Mouse (Mus musculus): ENCODE data around the gene Nav1.

Gene Nav1

DNA sequence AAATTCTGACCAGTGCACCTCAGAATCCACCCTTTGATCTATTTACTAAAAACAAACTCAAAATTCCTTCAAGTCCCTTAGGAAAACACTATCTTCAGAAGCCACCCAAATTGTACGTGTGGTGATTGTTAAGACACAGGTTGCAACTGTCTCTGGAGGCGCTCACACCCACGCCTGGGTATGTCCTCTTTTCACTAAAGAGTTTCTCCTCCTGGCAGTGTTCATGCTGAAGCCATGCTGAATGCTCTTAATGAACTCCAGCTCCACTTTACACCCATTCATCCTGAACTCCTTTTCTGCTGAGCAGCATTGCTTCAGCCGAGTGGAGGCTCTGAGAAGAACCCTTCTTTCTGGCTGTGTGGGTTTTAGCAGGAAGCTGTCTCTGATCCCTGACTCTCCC lies 53.9 kb downstream of the Nav1 start:
- in situ Hi-C loops (cut with MboI, MseI), result no loop called here

DNA sequence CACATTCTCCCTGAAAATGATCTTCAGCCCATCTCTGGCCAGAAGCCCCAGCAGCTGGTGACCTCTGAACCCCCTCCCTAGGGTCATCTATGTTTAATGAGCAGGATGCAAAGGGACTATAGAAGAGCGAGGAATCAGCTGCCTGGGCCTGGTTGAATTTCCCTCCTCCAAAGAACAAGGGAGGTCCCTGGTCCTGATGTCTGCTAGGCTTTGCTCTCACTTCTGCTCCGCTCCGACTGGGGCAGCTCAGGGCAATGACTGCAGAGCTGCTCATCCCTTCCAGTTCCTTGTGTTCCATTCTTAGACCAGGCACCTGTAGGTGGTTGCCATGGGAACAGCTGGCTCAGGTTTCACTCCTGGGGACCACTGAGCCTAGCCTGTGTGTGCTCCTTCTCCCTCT lies 56.2 kb downstream of the Nav1 start:
- in situ Hi-C loops (cut with MboI, MseI), result no loop called here

DNA sequence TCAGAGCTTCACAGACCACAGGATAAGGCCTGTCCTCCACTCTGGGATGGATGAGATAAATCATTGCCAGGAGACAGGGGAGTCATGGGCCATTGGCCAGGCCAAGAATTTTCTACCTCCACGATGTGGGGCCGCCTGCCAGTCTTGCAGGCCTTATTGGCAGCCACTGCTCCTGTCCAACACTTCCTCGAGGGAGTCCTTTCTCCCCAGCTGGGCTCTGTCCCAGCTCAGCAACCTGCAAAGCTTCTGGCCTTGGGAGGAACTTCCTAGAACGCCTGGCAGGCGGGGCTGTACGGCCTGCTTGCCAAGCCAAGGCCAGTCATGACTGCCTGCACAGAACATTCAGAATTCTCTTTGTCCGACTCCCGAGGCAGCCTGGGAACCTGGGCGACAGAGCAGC lies 58.3 kb downstream of the Nav1 start:
- in situ Hi-C loops (cut with MboI, MseI), result loop anchor here (5.0 kb wide), 1 partner anchor 124 kb away; no protein-coding TSS in a partner anchor

DNA sequence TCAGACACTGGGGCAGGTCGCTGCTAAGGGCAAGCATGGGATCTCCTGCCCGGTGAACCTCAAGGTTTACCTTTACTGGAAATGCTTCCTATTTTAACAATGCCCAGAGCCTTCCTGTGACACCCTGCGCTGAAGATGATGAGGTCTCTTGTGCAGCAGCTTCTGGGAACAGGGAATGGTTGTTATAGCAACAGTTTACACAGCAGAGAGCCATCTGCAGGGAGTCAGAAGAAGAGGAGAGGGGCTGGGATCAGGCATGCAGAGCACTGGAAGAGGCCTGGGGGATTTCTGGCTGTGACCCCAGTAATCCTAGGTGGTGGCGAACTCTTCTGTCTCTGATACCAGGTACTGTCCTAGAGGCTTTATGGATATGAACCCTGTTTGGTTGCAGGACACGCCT lies 61.0 kb downstream of the Nav1 start:
- in situ Hi-C loops (cut with MboI, MseI), result loop anchor here (5.0 kb wide), 1 partner anchor 126 kb away; no protein-coding TSS in a partner anchor

DNA sequence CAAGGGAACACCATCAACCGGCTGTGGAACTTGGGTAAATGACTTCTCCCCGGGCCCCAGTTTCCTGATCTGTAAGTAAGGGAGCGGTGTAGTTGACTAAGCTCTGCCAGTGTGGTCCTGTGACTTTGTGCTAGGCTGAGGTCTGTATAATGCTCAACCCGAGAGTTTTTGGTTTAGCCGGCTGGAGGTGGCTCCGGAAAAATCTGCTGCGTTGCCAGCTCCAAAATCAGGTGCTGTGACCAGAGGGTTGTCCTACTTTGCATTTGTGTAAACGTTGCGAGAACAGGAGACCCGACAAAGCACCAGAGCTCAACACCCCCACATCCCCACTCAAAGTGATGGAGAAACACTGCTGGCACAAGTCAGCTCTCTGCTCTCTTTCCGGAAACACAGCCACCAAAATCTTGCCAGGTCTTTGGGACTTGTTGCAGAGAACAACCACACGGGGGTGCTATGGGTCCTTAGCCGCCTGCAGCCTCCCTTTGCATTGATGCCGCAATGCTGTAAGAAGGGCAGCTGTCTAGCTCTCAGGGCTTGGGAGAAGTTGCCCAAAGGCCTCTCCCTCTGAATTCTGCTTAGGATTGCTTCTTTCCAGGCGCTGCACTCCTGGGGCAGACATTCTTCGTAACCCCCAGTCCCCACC lies 62.5 kb downstream of the Nav1 start:
- in situ Hi-C loops (cut with MboI, MseI), result loop anchor here (5.0 kb wide), 1 partner anchor 128 kb away; no protein-coding TSS in a partner anchor

DNA sequence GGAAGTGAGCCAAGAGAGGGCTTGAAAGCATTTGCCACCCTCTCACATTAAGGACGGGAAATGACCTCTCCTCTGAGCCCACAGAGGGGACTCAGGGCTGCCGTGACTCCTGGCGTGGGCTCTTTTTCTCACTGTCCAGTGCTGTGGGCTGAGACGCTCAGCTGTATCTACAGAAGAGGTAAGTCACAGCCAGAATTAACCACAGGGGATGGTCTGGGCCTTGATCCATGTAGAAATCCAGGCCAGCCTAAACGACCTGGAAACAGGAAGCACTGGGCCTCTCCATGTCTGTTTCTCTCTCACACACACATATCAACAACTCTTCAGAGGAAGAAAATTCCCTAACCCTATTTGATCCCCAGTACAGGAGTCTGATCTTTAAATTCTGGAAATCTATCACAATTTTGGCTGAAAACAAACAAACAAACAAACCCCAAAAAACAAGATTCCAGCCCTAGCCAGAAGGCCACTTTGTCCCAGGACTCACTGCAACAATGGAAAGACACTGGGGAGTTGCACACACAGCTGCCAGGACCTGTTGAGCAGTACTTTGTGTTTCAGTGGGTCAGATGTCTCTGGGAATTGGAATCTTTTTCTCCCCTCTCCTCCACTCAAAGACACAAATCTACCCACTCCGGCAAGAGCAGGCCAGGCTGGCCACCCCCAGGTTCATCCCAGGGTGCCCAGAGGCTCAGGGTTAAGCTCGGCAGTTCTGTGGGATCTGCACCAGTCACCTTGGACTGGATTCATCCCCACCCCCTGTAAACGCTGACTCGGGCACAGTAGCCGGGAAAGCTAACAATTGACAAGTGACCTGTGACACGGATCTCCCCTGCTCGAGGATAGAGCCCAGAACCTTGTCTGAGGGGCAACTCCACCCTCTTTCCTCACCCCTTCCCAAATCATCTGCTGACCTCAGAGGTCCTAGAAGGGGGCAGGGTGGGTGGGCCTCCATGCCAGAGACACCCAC lies 64.0 kb downstream of the Nav1 start:
- in situ Hi-C loops (cut with MboI, MseI), result no loop called here

DNA sequence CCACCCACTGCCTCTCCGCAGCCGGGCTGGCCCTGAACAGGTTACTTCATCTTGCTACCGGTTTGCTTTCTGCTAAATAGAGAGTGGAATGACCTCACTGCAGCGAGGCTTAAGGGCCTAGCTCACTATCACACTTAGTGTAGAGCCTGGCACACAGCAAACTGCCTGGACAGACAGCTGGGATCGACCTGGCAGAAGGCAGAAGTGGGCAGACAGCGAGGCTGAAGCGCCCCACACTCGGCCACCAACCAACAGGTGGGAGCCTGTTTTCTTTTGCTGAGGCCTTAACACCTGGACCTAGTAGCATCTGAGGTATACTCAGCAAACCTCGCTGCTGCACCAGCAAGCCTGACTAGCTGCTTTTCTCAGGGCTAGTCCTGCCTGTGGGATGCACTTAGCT lies 65.0 kb downstream of the Nav1 start:
- in situ Hi-C loops (cut with MboI, MseI), result no loop called here

DNA sequence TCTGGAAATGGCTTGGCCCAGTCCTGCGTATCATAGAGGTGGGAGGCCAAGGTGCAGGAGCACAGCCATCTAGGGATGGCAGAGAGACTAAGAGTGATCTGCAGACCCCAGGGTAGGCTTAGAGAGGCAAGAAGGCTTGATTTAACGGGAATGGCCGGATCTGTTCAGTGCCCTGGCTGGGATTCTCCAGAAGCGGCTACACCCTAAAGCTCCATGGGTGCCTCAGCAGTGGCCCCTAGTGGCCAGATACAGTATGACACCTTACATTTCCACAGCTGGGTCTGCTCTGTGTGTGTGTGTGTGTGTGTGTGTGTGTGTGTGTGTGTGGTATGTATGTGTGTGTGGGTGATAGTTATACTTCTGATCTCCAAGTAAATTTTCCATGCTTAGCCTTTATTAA lies 66.8 kb downstream of the Nav1 start:
- in situ Hi-C loops (cut with MboI, MseI), result no loop called here

DNA sequence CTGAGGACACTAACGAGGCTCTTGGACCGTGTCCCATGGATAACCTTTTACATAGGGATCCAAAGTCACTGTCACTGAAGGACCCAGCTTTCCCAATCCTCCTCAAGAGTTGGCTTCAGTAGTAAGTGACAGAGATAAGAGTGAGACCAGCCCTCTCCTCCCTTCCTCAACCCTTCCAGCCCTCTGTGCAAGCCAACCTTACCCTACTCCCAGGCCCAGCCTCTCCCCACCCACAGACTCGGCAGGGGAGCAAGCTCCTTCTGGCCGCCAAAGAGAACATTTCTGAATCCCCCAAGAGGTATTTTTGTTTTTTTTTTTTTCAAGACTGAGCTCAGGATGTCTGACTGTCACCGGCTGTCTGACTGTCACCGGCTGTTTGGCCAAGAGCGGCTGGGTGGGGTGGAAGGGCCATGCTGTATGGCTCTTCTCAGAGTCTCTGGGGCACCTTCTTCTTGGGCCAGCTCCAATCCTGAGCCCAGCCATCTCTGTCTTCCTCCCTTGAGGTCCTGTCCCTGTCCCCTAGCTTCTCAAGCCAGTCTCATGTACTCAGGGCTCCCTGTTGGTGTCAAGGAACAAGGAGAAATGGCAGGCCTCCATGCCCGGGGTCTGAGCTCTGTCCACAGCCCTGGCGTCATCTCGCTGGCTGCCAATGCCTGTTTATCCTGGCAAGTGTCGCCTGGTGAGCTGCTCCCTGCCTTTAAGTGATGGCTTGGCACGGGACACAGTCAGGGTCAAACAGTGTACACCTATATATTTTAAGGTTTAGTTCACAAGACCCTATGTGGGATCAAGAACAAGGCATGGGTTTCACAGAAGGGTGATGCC lies 68.4 kb downstream of the Nav1 start:
- in situ Hi-C loops (cut with MboI, MseI), result no loop called here

DNA sequence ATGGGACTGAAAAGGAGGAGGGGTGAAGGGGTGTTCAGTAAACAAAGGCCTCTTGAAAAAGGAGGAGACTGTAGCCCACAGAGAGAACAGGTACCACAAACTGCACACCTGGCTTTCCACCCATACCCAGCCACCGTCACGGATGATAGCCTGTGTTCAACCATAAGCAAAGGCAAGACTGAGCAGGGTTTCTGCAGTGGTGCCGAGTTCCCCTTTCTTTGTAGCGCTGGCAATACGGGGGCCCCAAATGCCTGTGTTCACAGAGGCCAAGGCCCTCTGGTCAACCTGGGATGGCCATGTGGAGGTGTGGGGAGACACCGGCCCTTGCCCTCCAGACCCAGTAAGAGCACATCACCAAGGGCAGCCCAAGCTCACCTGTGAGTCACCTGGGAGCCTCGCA lies 70.3 kb downstream of the Nav1 start:
- in situ Hi-C loops (cut with MboI, MseI), result no loop called here

DNA sequence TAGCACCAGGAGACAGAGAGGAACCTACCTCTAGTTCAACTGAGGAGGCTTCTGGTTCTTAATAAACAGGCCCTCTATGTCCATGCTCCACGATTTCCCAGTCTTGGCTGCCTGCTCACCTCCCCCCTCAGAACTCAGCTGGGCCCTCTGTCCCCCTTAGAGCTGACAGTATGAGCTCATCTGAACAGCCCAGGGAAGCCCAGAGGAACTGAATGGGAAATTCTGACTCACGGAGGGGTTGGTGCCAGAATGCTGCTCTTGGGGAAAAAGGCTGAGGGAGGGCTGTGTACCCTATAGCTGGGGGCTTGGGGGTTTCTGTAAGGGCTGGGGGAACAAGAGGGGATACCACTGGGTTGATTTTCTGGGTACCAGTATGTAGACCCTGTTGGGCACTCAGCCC lies 70.8 kb downstream of the Nav1 start:
- in situ Hi-C loops (cut with MboI, MseI), result no loop called here

DNA sequence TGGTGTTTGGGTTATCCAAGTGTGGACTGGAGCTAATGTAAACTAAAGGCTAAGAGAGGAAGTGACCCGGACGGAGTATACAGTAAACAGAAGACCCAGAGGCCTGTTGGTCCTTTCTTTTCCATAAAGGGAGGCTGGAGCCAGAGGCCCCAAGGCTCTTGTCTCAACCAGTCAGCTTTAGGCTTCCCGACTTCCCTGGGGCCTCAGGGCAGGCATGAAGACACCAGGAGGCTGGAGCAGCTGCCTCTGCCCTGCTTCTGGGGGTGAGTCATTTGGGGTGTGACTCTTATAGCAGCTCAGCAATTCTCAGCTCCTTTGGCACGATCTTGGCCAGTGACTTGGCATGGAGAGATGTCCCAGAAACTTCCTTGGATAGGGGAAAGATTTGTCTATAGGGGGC lies 71.8 kb downstream of the Nav1 start:
- in situ Hi-C loops (cut with MboI, MseI), result no loop called here

DNA sequence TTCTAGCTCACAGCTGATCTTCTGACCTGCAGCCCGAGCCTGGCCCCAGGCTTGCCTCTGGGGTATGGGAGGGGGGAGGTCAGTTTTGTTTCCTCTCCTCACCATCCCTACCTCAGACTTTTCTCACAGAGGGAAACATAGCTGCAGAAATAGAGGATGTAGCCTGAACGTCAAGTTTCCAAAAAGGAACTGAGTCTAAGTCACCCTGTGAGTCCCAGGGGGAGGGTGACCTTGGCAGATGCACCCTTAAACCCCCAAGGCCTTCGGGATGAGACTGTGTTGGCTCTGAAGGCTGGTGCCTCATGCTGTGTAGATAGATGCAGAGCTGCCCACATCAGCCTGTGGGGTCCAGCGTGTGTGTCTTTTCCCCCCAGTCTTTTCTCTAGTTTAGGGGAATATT lies 72.3 kb downstream of the Nav1 start:
- in situ Hi-C loops (cut with MboI, MseI), result no loop called here

DNA sequence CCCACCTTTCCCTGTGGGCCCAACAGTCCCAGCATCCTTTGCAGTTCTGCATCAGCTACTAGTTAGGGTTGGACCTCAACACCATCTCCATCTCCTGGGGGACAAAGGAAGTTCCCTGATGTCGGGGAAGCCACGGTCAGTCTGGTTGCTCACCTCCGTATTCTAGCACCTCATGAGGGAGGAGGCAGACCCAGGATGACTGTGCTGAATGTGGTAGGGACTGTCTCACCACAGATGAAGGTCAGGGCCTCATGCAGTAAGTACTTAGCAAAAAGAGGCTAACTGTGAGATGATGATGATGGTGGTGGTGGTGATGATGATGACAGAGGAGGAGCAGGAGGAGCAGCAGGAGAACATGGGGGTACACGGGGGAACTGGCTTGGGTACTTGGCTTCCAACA lies 73.0 kb downstream of the Nav1 start:
- in situ Hi-C loops (cut with MboI, MseI), result no loop called here

DNA sequence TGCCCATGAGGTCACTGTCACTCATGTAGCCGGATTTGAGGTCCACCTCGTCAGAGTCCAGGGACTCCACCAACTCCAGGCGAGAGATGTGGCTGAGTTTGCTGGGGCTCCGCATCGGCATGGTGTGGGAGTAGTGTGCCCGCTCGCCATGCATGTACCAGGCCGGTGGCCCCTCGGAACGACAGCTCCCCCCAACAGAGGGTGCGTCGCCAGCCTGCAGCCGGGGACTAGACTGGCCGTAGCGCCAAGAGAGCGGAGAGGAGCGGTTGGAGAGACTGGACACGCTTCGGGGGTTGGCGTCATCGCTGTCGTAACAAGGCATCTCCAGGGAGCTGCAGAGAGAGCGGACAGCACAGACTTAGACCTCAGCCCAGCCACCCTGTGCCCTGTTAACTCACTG lies 74.7 kb downstream of the Nav1 start:
- in situ Hi-C loops (cut with MboI, MseI), result no loop called here

DNA sequence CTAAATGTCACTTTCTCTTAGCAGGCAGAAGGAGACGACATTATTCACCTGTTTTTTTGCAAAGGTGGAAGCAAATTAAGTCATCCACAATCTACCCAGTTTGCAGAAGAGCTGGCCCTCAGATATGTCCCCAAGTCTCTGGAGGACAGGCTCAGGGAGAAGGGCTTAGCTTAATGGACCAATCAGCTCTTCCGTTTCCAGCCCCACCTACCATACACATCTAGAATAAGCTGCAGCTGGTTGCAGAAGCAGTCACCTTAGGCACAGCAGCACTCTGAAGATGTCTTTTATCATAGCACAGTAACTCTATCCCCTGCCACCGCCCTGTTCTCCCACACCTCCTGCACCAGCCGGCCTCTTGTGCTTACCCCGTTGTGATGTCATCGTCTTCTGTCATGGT lies 75.1 kb downstream of the Nav1 start:
- in situ Hi-C loops (cut with MboI, MseI), result no loop called here

DNA sequence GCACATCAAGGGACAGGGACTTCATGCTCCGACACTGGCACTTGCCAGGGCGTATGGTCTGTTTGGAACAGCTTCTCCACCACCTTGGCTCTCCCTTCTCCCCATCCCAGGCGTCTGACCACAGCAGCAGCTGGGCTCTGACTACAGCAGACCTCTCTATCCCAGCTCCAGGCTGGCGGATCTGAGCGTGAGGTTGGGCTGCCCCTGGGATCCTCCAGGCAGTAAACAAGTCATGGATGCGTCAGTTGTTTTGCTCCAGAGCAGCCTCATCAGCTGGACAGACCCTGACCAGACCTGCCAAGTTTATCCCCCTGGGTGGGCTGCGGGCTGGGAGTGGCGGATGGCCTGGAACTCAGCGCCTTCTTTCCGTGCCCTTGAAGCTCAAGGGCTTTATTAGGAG lies 76.0 kb downstream of the Nav1 start:
- in situ Hi-C loops (cut with MboI, MseI), result no loop called here

DNA sequence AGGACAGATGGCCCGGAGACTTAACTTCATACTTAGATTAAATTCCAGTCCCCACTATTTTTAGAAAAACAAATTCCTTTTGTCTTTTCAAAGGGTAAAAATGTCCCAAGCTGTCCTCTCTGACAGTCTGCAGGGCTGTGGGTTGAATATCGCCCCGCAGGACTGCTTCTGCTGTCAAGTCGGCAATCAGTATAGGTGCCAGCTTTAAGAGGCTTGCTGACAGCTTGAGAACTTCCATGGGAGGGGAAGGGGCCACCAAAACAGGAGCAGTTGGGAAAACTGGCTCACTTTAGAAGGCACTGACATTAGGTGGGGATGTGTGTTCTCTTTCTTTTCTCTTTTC lies 82.6 kb downstream of the Nav1 start:
- in situ Hi-C loops (cut with MboI, MseI), result no loop called here

DNA sequence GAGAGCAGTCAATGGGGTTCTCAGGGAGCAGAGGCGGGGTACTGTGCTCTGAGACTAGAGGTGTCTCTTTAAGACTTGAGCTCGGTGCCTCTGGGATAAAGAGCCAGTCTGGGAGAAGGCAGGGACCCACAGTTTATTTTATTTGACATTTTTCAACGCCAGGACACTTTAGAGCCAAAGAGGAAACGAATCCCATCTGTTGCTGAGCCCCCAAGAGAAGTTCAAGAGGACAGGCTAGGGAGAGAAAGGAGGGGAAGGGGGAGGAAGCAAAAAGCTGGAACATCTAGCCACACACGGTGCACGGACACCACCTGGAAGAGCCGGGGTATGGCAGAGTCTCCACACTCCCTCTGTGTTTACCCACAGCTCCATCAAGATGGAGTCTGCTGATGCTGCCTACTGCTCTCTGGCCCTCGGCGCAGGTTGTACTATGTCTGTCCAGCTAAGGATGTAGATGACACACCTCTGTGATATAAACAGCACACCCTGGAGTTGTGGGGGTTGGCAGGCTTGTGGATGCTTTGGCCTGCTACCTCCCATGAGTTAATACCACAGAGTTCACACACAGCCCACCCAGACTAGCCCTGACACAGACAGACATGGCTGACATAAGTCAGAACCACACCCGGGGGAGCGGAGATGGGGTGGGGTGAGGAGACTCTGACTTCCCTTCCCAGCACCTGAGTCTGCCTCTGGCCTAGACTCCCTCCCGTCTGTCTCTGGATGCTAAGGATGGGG lies 83.1 kb downstream of the Nav1 start:
- in situ Hi-C loops (cut with MboI, MseI), result no loop called here

DNA sequence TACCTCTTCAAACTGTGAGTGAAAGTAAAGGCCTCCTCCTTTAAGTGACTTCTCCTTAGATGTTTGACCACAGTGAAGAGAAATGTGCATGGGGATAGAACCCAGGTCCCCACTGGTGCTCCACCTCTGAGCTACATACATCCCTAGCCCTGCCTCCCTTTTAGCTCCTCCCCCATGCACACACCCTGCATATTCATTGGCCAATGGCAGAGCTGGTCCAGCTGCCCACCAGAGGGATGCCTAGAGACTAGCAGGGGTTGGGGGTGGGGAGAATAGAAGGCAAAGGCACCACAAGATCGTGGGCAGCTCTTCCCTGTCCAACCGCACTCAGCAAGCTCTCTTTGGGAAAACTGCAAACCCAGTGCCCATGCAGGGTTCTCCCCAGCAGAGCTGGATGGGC lies 83.8 kb downstream of the Nav1 start:
- in situ Hi-C loops (cut with MboI, MseI), result no loop called here

DNA sequence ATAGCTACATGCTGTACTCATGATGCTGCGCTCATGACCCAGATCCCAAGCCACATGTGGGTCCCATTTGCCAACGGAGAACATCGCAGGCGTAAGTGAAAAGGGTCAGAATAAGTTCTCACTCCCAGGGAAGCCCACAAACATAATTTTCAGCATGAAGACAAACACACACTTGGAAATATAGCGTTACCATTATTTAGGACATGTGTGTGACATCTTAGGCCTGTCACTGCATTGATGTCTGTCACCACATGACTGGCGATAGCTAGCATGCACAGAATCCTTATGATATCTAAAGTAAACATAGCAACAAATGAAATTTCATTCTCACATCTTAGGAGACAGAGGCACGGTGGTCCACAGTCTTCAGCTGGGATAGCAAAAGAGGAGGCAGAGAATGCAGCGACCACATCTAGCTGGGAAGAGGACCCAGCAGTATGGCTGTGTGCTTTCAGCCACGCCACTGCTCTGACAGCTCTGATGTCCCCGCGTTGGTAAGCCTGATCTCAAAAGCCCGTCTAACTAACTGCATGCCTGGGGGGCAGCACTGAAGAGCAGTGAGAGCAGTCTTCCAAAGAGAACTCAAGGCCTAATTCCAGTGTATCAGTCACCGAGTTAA lies 86.4 kb downstream of the Nav1 start:
- in situ Hi-C loops (cut with MboI, MseI), result no loop called here

All from T-helper 17 cell (primary cell).